Mouse (Mus musculus): ENCODE results near the gene Fthl17a. TPM values are rescaled to one million over a fixed set of nuclear protein-coding genes. Genes with fewer than 3 reads are reported as not detected.

The Fthl17a gene
- polyA plus RNA-seq (2016; fragmentation: Nextera tagmentation; extraction: Ambion mirVana) = not detected in 2 replicates

DNA sequence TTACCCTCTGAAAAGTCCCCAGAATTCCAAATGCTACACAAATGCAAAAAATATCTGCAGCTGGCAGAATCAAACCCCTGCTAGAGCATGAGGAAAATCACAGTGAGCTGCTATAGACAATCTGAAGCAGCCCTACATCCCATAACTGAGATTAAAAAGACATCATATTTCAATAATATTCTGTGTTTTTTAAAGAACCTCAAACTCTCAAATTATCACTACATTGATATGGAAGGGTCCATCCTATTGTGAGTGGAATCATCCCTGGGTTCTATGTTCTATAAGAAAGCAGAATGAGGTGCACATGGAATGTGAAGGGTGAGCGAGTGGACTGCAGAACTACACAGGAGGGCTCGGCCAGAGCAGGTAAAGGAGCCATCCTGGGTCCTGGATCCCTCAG is at the start of gene Fthl17a:
TSS of gene Fthl17a (plus strand) at position 301 of the 400 bp plus-strand sequence.
- H3K4me3 ChIP-seq = no peak within 1 kb of the TSS
- H3K36me3 ChIP-seq = no peaks in the 10 kb centered on the region
- no peaks in the 10 kb centered on the region for H3K4me1 ChIP-seq (replicated peaks)
- H3K27me3 ChIP-seq (replicated peaks) = no peaks in the 10 kb centered on the region
- H3K4me2 ChIP-seq = no peak within 1 kb of the TSS
- H3K9ac ChIP-seq = no peak within 1 kb of the TSS
- no peak within 1 kb of the TSS for H3K27ac ChIP-seq (ENCODE audit: poor library complexity, severe bottlenecking)
- H3K9me3 ChIP-seq (replicated peaks) = no peaks in the 10 kb centered on the region
- ATAC-seq (ENCODE audit: insufficient number of reproducible peaks, low FRiP score) = no peak
- 75% methylated on average over 2 of the region's 2 CpGs for WGBS

- no peak overlapping the region for H3K27ac ChIP-seq (ENCODE audit: poor library complexity, severe bottlenecking)
- H3K9me3 ChIP-seq (replicated peaks) = no peaks in the 10 kb centered on the region
- no peaks in the 10 kb centered on the region for H3K36me3 ChIP-seq
- H3K4me1 ChIP-seq (replicated peaks) = no peaks in the 10 kb centered on the region
- ATAC-seq (ENCODE audit: insufficient number of reproducible peaks, low FRiP score) = no peak
- no peak overlapping the region for H3K4me3 ChIP-seq
- 72% methylated on average over 2 of the region's 2 CpGs for WGBS
- no peak overlapping the region for H3K4me2 ChIP-seq
- no peak overlapping the region for H3K9ac ChIP-seq
- no peaks in the 10 kb centered on the region for H3K27me3 ChIP-seq (replicated peaks)
Measured at GRCm38 (mm10) chrX:85207001-85207400, 42.5 kb upstream of the Fthl17a start.

GRCm38 (mm10) chrX:85226883-85227282 is 22.6 kb upstream of the Fthl17a start:
- no peak overlapping the region for H3K4me3 ChIP-seq
- no peaks in the 10 kb centered on the region for H3K36me3 ChIP-seq
- no peaks in the 10 kb centered on the region for H3K27me3 ChIP-seq (replicated peaks)
- H3K4me2 ChIP-seq = no peak overlapping the region
- H3K9ac ChIP-seq = no peak overlapping the region
- no peaks in the 10 kb centered on the region for H3K4me1 ChIP-seq (replicated peaks)
- ATAC-seq (ENCODE audit: insufficient number of reproducible peaks, low FRiP score) = no peak
- H3K27ac ChIP-seq (ENCODE audit: poor library complexity, severe bottlenecking) = no peak overlapping the region
- no peaks in the 10 kb centered on the region for H3K9me3 ChIP-seq (replicated peaks)

GRCm38 (mm10) chrX:85271821-85272220 is 22.3 kb downstream of the Fthl17a start:
- Histone ChIP-seq H3K4me3 (no peak overlapping the region), H3K27ac (ENCODE audit: poor library complexity, severe bottlenecking) (no peak overlapping the region), H3K4me1 (replicated peaks) (no peaks in the 10 kb centered on the region), H3K9me3 (replicated peaks) (peaks cover 7% of the 10 kb centered on the region), H3K27me3 (replicated peaks) (no peaks in the 10 kb centered on the region), H3K9ac (no peak overlapping the region), H3K36me3 (no peaks in the 10 kb centered on the region), H3K4me2 (peak overlapping the region; percentile 35; the same call in 1 of the 2 replicates)
- 42% methylated on average over 8 of the region's 8 CpGs for WGBS
- no peak for ATAC-seq (ENCODE audit: insufficient number of reproducible peaks, low FRiP score)

DNA sequence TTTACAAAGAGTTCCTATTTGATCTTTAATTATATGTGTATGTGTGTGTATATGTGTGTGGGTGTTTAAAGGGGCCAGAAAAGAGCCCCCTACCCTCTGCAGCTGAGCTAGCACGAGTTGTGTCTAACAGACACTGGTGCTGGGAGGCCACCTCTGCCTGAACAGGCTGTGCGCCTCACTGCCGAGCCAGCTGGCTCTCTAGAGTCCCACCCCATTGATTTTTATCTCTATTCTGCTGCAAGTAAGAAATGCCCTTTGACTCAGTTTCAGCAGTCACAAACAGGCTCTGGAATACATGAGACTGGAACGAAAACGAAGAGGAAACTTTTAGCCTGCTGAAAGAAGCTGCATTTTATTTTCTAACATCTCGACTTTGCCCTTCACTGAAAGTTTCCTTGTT is 22.8 kb downstream of the Fthl17a start:
- no peaks in the 10 kb centered on the region for H3K27me3 ChIP-seq (replicated peaks)
- ATAC-seq (ENCODE audit: insufficient number of reproducible peaks, low FRiP score) = no peak
- H3K9me3 ChIP-seq (replicated peaks) = peaks cover 7% of the 10 kb centered on the region
- no peak overlapping the region for H3K4me3 ChIP-seq
- H3K4me2 ChIP-seq = peak overlapping the region; percentile 33
- no peaks in the 10 kb centered on the region for H3K4me1 ChIP-seq (replicated peaks)
- 35% methylated on average over 6 of the region's 6 CpGs for WGBS
- H3K9ac ChIP-seq = no peak overlapping the region
- H3K36me3 ChIP-seq = no peaks in the 10 kb centered on the region
- no peak overlapping the region for H3K27ac ChIP-seq (ENCODE audit: poor library complexity, severe bottlenecking)

GRCm38 (mm10) chrX:85289846-85290245 is 40.4 kb downstream of the Fthl17a start:
- Histone ChIP-seq H3K4me2 (no peak overlapping the region), H3K27ac (ENCODE audit: poor library complexity, severe bottlenecking) (no peak overlapping the region), H3K27me3 (replicated peaks) (no peaks in the 10 kb centered on the region), H3K9ac (no peak overlapping the region), H3K9me3 (replicated peaks) (peaks cover 4% of the 10 kb centered on the region; the same call in 1 of the 2 replicates), H3K4me1 (replicated peaks) (no peaks in the 10 kb centered on the region), H3K4me3 (no peak overlapping the region), H3K36me3 (no peaks in the 10 kb centered on the region)
- WGBS = 84% methylated on average over 1 of the region's 1 CpGs
- no peak for ATAC-seq (ENCODE audit: insufficient number of reproducible peaks, low FRiP score)

GRCm38 (mm10) chrX:85292781-85293180 is 43.3 kb downstream of the Fthl17a start:
- H3K27ac ChIP-seq (ENCODE audit: poor library complexity, severe bottlenecking) = no peak overlapping the region
- WGBS = 69% methylated on average over 5 of the region's 5 CpGs
- H3K4me1 ChIP-seq (replicated peaks) = no peaks in the 10 kb centered on the region
- no peak for ATAC-seq (ENCODE audit: insufficient number of reproducible peaks, low FRiP score)
- no peaks in the 10 kb centered on the region for H3K9me3 ChIP-seq (replicated peaks)
- H3K9ac ChIP-seq = no peak overlapping the region
- no peaks in the 10 kb centered on the region for H3K36me3 ChIP-seq
- no peak overlapping the region for H3K4me3 ChIP-seq
- no peaks in the 10 kb centered on the region for H3K27me3 ChIP-seq (replicated peaks)
- no peak overlapping the region for H3K4me2 ChIP-seq

DNA sequence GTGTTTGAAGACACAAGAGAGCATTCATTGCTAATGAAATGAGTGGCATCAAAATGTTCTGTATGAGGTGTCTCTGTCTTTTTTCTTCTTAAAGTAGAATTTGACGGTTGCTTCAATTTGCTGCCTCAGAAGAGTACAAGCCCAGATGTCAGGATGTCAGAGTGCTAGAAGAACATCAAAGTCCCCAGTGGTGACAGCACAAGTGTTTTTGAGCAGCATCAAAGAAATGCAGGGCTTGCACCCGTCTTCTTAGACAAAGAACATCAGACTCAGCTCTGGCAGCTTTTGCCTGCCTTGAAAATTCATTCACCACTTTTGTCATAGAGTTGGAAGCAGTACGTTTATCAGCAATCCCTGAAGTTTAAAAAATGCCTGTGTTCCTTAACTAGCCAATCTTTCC is 44.5 kb downstream of the Fthl17a start:
- no peaks in the 10 kb centered on the region for H3K27me3 ChIP-seq (replicated peaks)
- no peak overlapping the region for H3K27ac ChIP-seq (ENCODE audit: poor library complexity, severe bottlenecking)
- no peak overlapping the region for H3K4me2 ChIP-seq
- H3K9ac ChIP-seq = no peak overlapping the region
- WGBS = 29% methylated on average over 3 of the region's 3 CpGs
- H3K4me3 ChIP-seq = no peak overlapping the region
- H3K4me1 ChIP-seq (replicated peaks) = no peaks in the 10 kb centered on the region
- no peaks in the 10 kb centered on the region for H3K36me3 ChIP-seq
- H3K9me3 ChIP-seq (replicated peaks) = no peaks in the 10 kb centered on the region
- ATAC-seq (ENCODE audit: insufficient number of reproducible peaks, low FRiP score) = no peak

DNA sequence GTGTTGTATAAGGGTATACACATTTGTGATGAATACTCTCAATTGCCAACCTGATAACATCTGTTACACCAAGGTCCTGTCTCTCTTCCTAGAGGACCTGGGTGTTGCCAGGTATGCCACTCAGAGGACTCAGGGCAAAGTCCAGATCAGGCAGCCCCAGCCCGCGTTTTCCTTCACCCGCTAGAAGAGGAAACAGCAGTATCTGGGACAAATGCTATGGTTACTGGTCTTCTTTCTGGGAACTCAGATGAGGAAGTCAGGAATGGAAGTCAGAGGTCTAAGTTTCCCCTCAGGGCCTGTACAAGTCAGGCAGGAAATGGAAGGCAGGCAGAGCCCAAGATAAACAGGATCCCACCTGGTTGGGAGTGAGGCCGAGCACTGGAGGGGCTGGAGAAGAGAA is 55.2 kb downstream of the Fthl17a start:
- Histone ChIP-seq H3K27me3 (replicated peaks) (no peaks in the 10 kb centered on the region), H3K36me3 (no peaks in the 10 kb centered on the region), H3K4me2 (no peak overlapping the region), H3K4me1 (replicated peaks) (no peaks in the 10 kb centered on the region), H3K4me3 (no peak overlapping the region), H3K9ac (no peak overlapping the region), H3K9me3 (replicated peaks) (no peaks in the 10 kb centered on the region), H3K27ac (ENCODE audit: poor library complexity, severe bottlenecking) (no peak overlapping the region)
- ATAC-seq (ENCODE audit: insufficient number of reproducible peaks, low FRiP score) = no peak
- WGBS = 81% methylated on average over 4 of the region's 4 CpGs

GRCm38 (mm10) chrX:85318576-85318975 is 69.1 kb downstream of the Fthl17a start:
- no peaks in the 10 kb centered on the region for H3K27me3 ChIP-seq (replicated peaks)
- no peak overlapping the region for H3K27ac ChIP-seq (ENCODE audit: poor library complexity, severe bottlenecking)
- no peaks in the 10 kb centered on the region for H3K9me3 ChIP-seq (replicated peaks)
- H3K4me2 ChIP-seq = no peak overlapping the region
- WGBS = 75% methylated on average over 4 of the region's 4 CpGs
- no peaks in the 10 kb centered on the region for H3K4me1 ChIP-seq (replicated peaks)
- no peak overlapping the region for H3K9ac ChIP-seq
- ATAC-seq (ENCODE audit: insufficient number of reproducible peaks, low FRiP score) = no peak
- no peaks in the 10 kb centered on the region for H3K36me3 ChIP-seq
- H3K4me3 ChIP-seq = no peak overlapping the region

GRCm38 (mm10) chrX:85319193-85319592 is 69.7 kb downstream of the Fthl17a start:
- no peak for ATAC-seq (ENCODE audit: insufficient number of reproducible peaks, low FRiP score)

More at GRCm38 (mm10) chrX:85319193-85319592, 69.7 kb downstream of the Fthl17a start:
- Histone ChIP-seq H3K4me3 (no peak overlapping the region), H3K36me3 (no peaks in the 10 kb centered on the region), H3K9me3 (replicated peaks) (no peaks in the 10 kb centered on the region), H3K27me3 (replicated peaks) (no peaks in the 10 kb centered on the region), H3K4me2 (no peak overlapping the region), H3K4me1 (replicated peaks) (no peaks in the 10 kb centered on the region), H3K9ac (no peak overlapping the region), H3K27ac (ENCODE audit: poor library complexity, severe bottlenecking) (no peak overlapping the region)
- 14% methylated on average over 1 of the region's 1 CpGs for WGBS
